Mouse (Mus musculus) ovary, adult 18-20 months (tissue): ENCODE data around the gene Ankrd10.
"Not testable (repeated sequence)": the region's sequence is repeated elsewhere in the genome, so short reads cannot be mapped to it uniquely, and the experiment has no call there.

ENCODE experiments used
- DNase-seq: peaks from one replicate; pipeline ENCODE4 v3.0.0; 2022; ENCODE audit warnings: low spot score, mixed read lengths

Gene Ankrd10

DNA sequence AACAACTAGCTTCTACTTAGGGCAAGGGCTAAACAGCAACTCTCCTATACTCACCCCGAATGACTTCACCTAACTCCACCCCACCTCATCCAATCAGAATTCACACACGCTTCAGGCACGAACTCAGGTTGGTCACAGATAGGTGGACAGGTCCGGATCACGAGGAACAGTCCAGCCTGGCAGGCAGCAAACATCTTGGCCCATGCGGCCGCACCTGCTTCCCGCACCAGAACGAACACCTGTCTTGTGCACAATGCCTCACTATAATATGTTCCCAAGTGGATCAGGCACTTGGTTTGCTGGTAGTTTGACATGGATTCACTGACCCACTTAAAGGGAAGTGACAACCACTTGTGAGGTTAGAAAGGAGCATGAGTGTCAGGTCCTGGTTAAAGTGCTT is 26.7 kb downstream of the Ankrd10 start:
- DNase-seq, result no peak

DNA sequence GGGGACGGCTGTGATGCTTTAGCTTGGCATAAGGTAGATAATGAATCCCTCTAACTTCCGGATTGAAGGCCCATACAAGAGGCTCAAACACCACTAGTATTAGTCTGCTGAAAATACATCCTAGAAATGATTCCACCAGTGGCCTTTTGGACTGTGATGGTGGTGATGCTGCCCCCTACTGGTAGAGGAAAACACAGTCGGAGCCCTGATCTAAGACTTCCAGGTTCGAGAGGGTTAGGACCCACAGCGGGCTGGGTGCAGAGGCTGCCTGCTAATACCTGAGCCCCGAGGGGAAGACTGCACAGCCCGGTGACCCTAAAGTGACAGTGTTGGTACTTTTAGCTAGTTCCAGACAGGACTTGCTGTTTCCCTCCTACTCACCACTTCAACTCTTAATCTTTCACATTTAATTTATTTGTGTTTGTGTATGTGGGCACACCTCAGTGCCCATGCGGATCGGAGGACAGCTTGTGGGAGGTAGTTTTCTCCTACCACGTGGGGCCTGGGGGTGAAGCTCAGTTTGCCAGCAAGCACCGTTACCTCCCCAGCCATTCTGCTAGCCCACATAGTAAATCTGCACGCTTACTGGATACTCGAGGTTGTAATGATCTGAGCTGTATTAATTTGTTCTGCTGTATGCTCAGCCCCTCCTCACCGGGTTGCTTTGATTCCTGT is 33.4 kb downstream of the Ankrd10 start:
- DNase-seq, result peak; percentile 13

DNA sequence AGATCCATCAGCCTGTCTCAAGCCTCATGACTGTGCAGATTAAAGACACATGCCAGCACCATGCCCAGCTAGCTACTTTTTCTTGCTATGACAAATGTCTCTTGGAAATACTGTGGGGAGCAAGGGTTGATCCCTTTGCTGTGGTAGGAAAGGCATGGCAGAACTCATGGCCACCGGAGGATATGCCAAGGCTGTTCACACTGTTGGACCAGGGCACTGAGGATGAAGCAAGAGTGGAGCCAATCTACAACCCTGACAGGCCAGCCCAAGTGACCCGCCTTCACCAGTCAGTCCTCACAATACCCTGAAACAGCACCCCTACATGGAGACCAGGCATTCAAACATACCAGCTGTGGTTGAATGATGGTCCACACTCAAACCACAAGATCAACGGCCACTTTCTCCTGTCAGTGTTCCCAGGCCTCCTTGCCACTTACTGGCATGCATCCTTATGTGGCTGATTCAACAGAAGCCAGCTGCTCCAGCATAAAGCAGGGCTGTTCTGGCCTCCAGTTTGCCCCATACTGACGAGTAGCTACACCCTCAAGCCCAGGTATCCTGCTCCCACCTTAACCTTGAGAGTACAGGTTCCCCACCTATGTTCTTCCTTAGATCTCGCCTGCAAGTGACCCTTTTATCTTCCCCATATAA is 35.1 kb downstream of the Ankrd10 start:
- no peak for DNase-seq

DNA sequence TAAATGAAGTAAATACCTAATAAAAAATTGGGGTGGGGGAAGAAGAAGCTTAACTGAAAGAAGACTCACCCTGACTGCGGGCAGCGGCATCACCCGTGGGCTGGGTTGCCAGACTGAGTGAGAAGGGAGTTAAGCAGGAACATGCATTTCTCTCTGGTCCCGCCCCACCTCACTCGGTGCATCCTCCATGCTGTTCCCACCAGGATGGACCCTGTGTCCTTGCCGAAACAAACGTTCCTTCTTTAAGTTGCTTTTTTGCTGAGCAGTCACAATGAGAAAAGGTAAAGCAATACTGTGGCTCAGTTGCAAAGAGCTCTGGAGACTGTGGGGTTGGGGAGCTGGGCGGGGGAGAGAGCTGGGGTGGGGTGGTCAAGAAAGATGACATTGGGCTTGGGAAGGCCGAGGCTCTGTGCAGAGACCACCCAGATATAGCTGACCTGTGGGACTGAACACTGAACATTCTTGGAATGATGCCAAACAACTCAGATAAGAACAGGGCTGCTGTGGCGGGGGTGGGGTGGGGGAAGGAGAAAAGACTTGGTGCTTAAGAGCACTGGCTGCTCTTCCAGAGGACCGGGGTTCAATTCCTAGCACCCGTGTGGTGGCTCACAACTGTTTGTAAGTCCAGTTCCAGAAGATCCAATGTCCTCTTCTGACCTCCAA is 42.2 kb downstream of the Ankrd10 start:
- DNase-seq, result no peak

DNA sequence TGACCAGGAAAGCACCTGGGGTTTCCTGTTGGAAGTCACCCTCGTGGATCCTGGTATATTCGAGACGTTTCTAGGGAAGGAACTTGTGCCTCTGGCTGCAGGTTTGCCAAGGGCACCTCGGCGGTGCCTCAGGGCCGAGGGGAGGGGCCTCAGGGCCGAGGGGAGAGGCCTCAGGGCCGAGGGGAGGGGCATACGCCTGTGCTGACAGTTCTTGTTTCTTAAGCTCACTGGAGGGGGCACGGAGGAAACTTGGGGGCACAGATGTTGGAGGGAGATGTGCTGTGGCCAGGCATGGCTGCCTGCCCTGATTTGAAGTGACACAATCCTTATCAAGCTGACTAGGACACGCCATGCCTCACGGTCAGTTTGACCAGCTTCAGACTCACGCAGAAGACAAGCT is 43.3 kb downstream of the Ankrd10 start:
- peak; percentile 44 for DNase-seq

DNA sequence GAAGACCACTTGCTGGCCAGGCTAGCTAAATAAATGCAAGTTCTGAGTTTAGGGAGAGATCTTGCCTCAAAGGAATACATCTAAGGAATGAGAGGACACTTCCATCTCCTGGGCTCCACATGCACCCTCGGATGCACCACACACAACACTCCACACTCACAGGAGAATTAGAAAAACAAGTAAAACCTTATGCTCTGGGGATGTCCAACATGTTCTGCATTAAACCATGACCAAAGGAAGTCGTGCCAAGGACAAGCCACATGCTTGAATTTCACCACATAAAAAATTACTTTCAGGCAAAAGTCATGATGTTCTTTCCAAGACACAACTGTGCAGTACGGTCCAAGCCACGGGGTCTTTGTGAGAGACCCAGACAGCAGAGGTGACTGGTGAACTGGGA is 43.7 kb downstream of the Ankrd10 start:
- DNase-seq, result no peak

DNA sequence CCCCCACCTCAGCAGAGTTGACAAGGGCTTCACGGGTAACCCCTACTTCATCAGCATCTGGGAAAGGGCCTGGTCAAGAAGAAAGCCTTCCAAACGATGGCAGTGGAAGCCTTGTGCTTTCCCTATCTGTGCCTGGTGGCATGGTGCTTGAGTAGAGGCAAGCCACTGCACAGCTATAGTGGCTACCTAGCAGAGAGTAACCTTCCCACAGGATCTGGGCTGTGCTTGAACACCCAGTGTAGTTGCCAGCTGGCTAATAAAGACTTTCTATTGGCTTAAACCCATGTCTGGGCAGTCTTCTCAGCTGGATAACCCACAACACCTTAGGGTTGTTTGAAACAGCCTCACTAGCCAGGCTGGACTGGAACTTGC is 49.2 kb downstream of the Ankrd10 start:
- no peak for DNase-seq

DNA sequence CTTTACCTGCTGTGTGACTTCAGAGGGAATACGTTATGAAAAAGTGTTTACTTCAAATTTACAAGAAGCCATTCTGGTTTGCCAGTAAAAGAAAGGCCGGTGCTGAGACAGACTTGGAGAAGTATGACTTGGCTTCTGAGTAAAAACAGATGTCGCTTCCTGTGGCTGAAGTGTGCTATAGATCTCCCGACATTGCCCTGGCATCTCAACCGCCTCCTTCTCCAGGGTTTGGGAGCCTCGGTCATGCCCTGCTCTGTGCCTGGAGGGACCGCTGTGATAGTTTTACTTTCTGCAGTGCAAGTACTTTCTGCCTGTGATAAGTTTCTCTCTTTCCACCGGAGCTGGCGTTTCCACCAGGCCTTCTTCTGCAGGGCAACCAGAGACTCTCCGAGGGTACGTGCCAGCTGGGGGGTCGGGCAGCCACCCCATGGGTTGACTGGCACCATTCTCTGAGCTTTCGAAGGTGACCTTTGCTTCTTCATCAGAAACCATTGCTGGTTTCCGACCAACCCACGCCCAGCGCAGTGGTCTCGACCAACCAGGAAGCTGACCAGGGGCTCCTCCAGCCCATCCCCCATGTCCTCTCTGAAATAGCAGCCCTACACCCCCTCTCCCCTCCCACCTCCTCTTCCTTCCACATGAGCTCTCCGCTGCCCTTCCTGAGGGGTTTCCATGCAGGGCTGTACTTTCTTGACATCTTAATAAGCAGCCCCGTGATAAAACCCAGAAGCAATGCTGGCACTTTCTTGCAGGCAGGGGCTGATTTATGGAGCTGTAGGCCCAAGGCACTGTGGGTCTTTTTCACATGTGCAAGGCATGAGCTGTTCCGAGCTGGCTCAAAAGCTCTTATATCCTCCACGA is 49.8 kb downstream of the Ankrd10 start:
- DNase-seq, result no peak

DNA sequence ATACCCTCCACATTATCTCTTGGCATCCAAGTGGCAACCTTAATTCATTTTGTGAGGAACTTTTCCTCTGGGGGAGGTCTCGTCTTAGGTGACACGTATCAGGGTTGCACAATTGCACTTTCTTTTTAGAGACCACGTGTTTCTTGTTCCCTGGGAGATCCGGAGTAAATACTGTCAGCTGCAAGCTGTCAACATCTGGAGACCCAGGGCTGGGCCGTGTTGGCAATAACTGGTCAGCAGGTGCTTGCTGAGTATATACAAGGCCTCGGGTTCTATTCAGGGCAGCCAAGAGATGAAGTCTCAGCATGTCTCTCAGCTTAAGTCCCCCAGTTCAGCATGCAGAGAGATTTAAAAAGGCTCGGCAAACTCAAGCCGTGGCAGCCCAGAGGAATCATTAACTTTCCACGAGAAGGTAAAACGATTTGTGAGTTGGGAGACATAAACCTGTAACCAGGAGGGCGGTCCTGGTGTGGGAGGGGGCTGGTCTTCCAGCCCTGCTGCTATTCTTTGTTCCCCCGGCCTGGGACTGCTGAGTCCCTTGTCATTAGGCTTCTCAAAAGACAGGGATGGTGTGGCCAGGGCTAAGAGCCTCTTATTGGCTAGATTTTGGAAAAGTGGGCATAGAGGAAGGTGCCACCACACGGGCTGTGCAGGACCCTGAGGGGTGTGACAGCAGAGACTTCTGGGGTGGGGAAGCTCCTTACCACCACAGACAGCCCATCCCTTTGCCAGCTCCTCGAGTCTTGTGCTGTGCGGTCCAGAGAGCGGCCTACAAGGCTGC is 59.8 kb downstream of the Ankrd10 start:
- no peak for DNase-seq

DNA sequence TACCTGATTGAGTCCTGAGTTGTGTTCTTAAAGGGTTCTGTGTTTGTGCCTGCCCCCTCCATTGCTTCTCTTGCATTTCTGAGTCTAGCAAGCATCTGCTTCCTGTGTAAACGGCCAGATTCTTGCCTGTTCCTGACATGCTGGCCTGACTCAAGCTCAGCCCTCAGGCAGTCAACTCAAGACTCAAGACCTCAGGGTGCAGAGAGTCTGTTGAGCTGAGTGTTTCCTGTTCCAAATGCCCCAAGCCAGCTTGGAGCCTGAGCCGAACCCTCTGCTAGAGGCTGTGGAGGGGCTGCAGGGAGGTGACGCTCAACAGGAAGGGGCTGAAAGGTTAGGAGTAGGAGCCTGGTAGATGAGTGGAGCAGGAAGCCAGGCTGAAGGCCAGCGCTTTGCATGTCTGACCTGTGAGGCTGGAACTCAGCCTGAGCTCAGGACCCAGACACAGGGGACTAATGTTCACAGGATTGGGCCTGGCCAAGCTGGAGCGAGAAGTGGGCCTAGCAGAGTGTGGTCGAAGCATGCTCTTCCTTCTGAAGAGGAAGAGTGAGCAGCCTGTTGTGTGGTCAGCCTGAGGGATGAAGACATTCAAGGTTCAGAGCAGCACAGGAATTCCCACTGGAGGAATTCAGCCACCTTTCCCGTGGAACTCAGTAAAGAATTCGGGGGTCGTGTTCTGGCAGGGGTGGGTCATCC is 60.5 kb downstream of the Ankrd10 start:
- no peak for DNase-seq

DNA sequence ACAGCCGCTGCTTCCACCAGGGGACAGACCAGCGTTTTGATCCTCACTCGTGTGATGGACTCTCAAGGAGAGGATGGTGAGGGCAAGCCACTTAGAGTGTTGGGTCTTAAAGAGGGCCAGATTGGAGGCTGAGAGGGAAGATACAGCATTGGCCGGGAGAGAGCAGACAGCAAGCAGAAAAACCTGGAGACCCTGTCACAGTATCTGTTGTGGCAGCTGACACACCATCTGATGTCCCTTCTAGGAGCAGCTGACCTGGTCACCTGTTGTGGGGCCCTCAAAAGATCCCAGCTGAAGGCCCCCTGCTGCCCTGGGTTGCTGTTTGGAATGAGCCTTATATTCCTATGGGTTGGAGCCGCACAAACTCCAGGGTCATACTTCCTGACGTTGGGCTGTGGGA is 63.1 kb downstream of the Ankrd10 start:
- DNase-seq, result no peak

DNA sequence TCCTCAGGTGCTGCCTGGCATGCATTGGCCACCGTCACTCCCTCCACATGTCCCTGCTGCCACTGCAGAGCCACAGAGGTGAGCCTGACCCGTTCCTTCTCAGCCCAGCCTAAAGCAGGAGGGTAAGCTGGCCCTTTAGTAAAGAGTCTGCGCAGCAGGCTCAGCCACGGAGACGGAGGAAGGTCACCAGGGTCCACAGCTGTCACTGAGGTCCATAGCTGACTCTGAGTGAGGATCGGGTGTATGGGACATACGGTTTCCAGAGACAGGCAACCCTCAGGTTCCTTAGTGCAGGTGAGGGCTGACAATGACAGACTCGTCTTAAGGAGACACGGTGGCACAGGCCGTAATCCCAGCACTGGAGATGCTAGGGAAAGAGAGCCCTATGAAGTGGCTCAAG is 63.6 kb downstream of the Ankrd10 start:
- DNase-seq, result no peak

DNA sequence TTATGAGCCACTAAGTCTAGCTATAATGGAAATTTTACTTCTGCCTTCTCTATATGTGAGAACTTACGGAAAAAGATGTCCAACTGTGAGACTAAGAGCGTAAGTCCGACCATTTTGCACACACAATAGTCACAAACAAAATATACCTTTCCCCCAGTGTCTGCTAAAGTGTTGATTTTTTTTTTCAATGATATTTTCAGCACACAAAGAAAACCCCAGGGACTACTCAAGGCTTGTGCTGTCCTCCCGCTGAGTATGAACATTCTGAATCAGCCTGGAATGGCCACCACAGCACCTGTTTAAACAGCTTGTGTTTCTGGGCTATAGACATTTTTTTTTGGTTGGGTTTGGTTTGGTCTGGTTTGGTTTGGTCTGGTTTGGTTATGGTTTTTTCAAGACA is 64.8 kb downstream of the Ankrd10 start:
- no peak for DNase-seq

DNA sequence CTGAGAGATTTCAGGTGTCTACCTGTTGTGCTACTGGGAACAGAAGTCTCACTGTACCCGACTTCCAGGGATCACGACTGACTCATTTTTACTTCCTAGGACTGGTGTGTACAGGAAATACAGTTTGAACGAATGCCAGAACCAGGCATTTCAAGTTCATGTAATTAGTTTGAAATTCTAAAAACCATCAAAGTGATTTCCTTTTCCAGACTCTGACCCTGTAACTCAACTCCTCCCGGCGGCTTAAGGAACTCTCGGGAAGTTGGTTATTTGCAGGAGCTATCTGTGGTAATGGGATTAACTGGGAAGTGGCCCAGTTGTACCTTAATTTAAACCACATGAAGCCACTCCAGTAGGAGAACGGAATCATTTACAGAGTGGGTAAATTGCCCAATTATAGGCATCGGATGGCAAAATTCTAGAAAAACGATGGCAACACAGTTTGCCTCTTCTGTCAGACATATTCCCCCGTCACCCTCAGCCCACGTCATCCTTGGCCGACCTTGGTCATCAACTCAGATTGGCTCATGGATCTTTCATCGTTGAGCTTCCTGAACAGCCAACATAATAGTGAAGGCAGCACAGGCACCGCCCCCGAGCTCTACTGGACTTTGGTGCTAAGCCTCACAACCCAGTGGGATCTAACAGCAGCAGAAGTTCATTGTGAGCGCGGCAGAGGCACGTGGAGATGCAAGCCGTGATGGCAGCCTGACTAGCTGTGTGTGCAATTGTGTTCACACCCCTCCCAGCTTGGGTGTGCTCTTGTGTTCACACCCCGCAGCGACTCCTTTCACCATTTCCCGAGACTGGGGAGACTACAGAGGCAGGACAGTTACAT is 66.1 kb downstream of the Ankrd10 start:
- DNase-seq, result no peak

DNA sequence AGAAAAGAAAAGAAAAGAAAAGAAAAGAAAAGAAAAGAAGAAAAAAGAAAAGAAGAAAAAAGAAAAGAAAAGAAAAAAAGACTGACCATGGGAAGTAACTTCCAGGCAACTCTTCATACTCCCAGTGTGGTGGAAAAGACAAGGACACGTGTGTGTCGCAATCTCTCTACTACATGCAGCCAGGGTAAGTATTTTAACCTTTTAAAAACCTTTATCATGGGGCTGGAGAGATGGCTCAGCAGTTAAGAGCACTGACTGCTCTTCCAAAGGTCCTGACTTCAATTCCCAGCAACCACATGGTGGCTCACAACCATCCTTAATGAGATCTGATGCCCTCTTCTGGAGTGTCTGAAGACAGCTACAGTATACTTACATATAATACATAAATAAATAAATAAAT is 67.4 kb downstream of the Ankrd10 start:
- not testable (repeated sequence) for DNase-seq

DNA sequence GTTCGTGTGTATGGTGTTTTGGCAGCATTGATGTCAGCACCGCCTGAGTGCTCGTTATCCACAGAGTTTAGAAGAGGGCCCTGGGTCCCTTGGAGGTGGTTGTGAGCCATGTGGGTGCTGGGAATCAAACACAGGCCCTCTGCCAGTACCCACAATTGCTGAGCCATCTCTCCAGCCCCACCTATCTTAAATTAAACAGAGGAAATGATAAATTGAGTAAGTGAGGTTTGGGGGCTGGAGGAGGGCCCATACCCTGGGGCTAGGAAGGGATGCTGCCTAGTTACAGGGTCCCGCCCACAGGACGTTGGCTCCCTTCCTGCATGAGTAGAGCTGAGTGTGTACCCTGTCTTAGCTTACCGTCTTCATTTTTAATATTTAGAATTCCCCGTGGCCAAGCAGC is 70.8 kb downstream of the Ankrd10 start:
- no peak for DNase-seq

DNA sequence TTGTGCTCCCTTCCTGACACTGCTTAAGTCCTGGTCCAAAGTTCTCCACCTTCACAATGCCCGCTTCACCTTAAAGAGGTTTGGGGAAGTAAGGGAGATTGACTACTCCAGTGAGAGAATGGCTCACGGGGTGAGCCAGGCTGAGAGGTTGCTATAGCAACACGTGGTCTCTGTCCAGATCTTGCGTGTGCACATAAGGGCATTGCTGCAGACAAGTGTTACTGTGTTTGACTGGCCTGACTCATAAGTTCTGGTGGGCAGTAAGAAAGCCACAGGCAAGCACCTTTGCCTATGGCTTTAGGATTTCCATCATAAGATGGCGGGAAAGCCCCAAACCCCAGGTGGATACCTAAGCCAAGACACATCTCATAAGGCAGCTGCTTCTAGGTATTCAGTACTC is 71.3 kb downstream of the Ankrd10 start:
- no peak for DNase-seq
